Mouse (Mus musculus): ENCODE results near the gene Prpf4b.
A peak's percentile ranks its signal among the peaks of the same experiment; 100 is the strongest.
"Not testable (repeated sequence)": the region's sequence is repeated elsewhere in the genome, so short reads cannot be mapped to it uniquely, and the experiment has no call there.

Prpf4b gene

GRCm38 (mm10) chr13:34875166-34875710 is at the start of gene Prpf4b:
Gene Prpf4b, plus strand, starts transcription at chr13:34875302.
- peak; percentile 88 for DNase-seq (ENCODE audit: low spot score)

GRCm38 (mm10) chr13:34826760-34827690 is 48.1 kb upstream of the Prpf4b start:
- DNase-seq (ENCODE audit: low spot score), result no peak

GRCm38 (mm10) chr13:34827988-34828882 is 46.9 kb upstream of the Prpf4b start:
- DNase-seq (ENCODE audit: low spot score), result no peak

- DNase-seq (ENCODE audit: low spot score), result no peak
These were observed 32.3 kb upstream of the Prpf4b start for GRCm38 (mm10) chr13:34842851-34843250.

- no peak for DNase-seq (ENCODE audit: low spot score)
These were observed 24.3 kb upstream of the Prpf4b start for GRCm38 (mm10) chr13:34850759-34851158.

- DNase-seq (ENCODE audit: low spot score), result no peak
These were observed 23.8 kb upstream of the Prpf4b start for GRCm38 (mm10) chr13:34851191-34851784.

GRCm38 (mm10) chr13:34857526-34857925 is 17.6 kb upstream of the Prpf4b start:
- DNase-seq (ENCODE audit: low spot score), result no peak

GRCm38 (mm10) chr13:34859406-34859805 is 15.7 kb upstream of the Prpf4b start:
- DNase-seq (ENCODE audit: low spot score), result no peak

- not testable (repeated sequence) for DNase-seq (ENCODE audit: low spot score)
These were observed 13.9 kb upstream of the Prpf4b start for GRCm38 (mm10) chr13:34861166-34861565.

- DNase-seq (ENCODE audit: low spot score), result peak; percentile 34
These were observed 10.5 kb upstream of the Prpf4b start for GRCm38 (mm10) chr13:34864420-34865169.

GRCm38 (mm10) chr13:34873801-34874681 is 1.1 kb upstream of the Prpf4b start:
- peak; percentile 87 for DNase-seq (ENCODE audit: low spot score)

GRCm38 (mm10) chr13:34874736-34875135 is 366 bp upstream of the Prpf4b start:
- DNase-seq (ENCODE audit: low spot score), result peak; percentile 13

GRCm38 (mm10) chr13:34875741-34876445 is 791 bp downstream of the Prpf4b start:
- no peak for DNase-seq (ENCODE audit: low spot score)

GRCm38 (mm10) chr13:34876481-34876880 is 1.4 kb downstream of the Prpf4b start:
- no peak for DNase-seq (ENCODE audit: low spot score)

- no peak for DNase-seq (ENCODE audit: low spot score)
These were observed 17.8 kb downstream of the Prpf4b start for GRCm38 (mm10) chr13:34892871-34893270.

- no peak for DNase-seq (ENCODE audit: low spot score)
These were observed 39.5 kb downstream of the Prpf4b start for GRCm38 (mm10) chr13:34914614-34915013.

- no peak for DNase-seq (ENCODE audit: low spot score)
These were observed 41.5 kb downstream of the Prpf4b start for GRCm38 (mm10) chr13:34916520-34917167.

GRCm38 (mm10) chr13:34924210-34924609 is 49.1 kb downstream of the Prpf4b start, which contains the start of the genes Fam217a and 4933417A18Rik:
Gene Fam217a, minus strand, starts transcription at chr13:34924310.
Gene 4933417A18Rik, plus strand, starts transcription at chr13:34924409.
- DNase-seq (ENCODE audit: low spot score), result no peak
